Mouse (Mus musculus) cerebellum, adult 11 months (tissue): ENCODE measurements at regions not wholly inside any gene's neighbourhood (a gene's known extent, or its start where the extent isn't known, plus 50 kb on each side); places are given as distances from the start of the nearest gene placed in this dataset.

Experiments
- DNase-seq: peaks from one replicate; pipeline ENCODE4 v3.0.0; 2022

- no peak for DNase-seq
These were observed 51.9 kb upstream of the Dkk2 start for GRCm38 (mm10) chr3:132033078-132033713.

GRCm38 (mm10) chr3:132035176-132035575 is 49.9 kb upstream of the Dkk2 start:
- DNase-seq = no peak
